Mouse (Mus musculus): ENCODE measurements around the gene Mymx.

GRCm38 (mm10) chr17:45556107-45556489 lies 45.8 kb downstream of the Mymx start:
- TF ChIP-seq POLR2A (IDR thresholded peaks at IDR 0.05; ENCODE audit: borderline replicate concordance, extremely low read depth, low read depth, low read length), result no peak
- no peak for TF ChIP-seq CTCF (IDR thresholded peaks at IDR 0.05; ENCODE audit: insufficient read depth, low read length)

Data from lung, adult 2 months (tissue).